Mouse (Mus musculus) layer of hippocampus, postnatal 25 days (tissue): ENCODE measurements around the gene Bhlhe40. TPM values are rescaled to one million over a fixed set of nuclear protein-coding genes. Genes with fewer than 3 reads are reported as not detected.

Experiments
- DNase-seq, 2 experiments: peaks; one replicate each; pipeline ENCODE4 v3.0.0; 2022; ENCODE audit warnings: mixed read lengths in 2 of 2, low spot score in 1 of 2; ENCODE audit errors: extremely low spot score in 1 of 2
- total RNA-seq, 2 experiments: library from RNA; stranded (reverse); gene quantifications; 2 replicates each; pipeline ENCODE4 v1.2.3; 2021

The Bhlhe40 gene
- total RNA-seq, 2 experiments from 2014 or later, result 82.5 to 98.5 TPM

GRCm38 (mm10) chr6:108686930-108687329, 26.5 kb downstream of the Bhlhe40 start:
- no peak for DNase-seq

DNA sequence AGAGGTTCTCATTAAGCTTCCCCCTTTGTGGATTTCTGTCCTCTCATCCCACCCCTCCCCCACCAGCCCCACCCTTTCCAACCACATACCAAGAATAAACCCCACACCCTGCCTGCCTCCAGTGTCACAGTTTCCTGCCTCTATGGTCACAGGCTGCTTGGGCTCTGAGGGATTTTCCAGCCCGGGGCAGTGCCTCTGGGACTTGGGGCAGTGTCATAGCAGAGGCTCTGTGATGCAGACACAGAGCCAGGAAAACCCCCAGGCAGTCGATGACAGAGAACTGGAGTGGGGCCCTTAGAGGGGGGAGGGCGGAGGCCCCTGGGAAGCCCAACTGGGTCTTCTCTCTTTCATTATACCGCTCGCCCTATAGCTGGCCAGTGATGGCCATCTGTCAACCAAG, 27.9 kb downstream of the Bhlhe40 start:
- DNase-seq, result no peak

DNA sequence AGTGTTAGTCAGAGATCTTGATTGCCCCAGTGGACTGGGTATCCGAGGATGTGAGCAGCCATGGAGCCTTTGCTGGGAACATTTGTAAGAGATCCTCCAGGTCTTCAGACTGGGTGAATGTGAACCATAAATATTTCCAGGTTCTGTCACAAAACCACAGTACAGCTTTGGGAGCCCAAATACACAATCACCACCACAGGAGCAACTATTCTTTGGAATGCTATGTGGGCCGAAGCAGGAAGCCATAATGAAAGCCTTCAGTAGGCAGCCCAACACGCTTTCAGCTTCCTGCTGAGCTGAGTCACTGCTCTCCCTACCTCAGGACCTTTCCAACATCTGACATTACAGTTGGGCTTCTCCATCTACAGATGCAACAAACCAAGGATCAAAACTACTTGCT, 32.6 kb downstream of the Bhlhe40 start:
- DNase-seq, result no peak

DNA sequence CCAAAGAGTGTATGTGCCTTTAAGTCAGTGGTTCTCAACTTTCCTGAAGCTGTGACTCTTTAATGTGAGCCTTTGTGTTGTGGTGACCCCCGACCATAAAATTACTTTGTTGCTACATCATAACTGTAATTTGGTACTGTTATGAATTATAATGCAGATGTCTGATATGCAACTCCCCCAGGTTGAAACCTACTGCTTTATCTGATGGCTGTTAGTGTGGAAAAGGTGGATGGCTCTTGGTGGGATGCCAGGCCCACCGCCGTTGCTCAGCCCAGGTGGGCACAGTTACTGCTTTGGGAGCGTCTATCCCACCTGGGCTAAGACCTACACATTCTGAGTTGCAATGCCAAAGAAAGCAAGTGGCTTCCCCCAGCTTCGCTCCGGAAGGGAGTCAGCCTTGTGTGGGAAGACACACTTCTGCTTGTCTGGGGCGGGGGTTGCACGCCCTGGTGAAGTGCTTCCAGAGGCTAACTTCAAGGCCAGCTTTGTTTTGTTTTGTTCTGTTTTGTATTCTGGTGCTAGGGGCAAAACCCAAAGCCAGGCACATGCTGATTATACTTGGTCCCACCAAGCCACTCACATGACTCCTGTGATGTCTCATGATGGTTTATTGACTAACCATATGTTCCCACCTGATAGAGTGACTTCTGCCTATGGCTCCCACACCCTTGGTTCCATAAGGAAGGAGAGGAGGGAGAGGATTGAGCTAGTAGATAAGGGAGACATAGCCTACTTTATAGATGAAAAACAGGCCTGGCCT, 34.7 kb downstream of the Bhlhe40 start:
- no peak for DNase-seq

GRCm38 (mm10) chr6:108695844-108696821, 35.7 kb downstream of the Bhlhe40 start:
- DNase-seq, result no peak

DNA sequence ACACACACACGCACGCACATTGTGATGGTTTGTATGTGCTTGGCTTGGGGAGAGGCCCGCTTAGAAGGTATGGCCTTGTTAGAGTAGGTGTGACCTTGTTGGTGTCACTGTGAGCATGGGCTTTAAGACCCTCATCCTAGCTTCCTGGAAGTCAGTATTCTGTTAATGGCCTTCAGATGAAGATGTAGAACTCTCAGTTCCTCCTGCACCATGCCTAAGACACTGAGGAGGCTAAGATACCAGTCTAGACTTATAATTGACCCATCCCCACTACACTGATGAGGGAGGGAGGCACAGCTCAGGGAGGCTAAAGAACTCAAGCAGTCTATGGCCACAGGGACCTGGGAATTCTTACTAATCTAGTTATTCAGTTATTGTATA, 36.4 kb downstream of the Bhlhe40 start:
- no peak for DNase-seq

GRCm38 (mm10) chr6:108697345-108697744, 36.9 kb downstream of the Bhlhe40 start:
- no peak for DNase-seq

- no peak for DNase-seq
Measured at GRCm38 (mm10) chr6:108698343-108698870, 38.0 kb downstream of the Bhlhe40 start.

DNA sequence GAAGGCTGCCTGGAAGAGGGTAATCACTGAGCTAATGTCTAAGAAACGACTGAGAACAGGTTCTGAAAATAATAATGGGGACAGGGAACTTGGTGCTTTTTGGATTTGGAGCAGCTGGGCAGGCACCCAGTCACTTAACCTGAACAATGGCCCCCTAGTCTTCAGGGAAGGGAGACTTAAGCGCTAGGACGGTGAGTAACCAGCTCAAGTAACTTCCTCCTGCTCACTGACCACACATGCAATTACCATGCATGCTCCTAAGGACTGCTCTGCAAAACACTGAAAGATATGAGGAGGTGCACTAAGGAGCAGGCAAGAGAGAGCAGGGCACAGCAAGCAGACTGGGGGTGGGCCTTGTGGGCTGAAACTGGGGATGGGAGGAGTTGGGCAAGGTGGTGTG, 39.2 kb downstream of the Bhlhe40 start:
- DNase-seq, result no peak

GRCm38 (mm10) chr6:108700638-108701343, 40.4 kb downstream of the Bhlhe40 start:
- peak; percentile 12 to 21 for DNase-seq

GRCm38 (mm10) chr6:108702648-108703047, 42.2 kb downstream of the Bhlhe40 start:
- DNase-seq, result no peak

GRCm38 (mm10) chr6:108703085-108703484, 42.7 kb downstream of the Bhlhe40 start:
- no peak for DNase-seq

DNA sequence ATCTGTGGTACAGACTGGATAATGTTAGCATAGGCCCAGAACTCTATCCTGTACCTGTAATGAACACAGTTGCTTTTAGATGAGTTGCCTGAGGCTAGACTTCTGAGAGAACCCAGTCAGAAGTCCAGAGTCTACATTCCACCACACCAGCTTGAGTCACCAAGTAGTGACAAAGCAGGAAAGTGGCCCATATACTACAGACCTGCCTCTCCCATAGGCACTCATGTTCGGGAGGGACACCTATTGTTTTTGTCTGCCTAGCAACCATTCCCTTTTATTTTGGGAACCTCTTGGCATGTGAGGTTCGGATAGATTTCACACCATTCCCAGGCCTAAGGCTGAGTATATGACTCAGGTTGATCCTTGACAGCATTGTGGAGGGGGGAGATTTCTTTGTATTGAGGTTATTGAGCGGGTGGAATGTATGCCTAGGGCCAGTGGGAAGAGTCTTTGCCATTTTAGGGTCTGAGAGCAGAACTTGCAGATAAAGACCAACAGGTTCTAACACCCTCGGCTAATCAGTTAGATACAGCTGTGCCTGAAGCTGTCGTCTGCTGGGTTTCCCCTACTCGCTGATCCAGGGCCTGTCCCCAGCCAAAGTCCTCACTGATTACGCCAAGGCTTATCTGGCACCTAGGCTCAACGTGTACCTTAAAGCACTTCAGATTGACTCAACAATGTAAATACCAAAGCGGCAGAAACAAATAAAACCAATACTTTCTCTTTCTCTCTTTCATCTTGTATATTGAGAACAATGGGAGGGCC, 44.1 kb downstream of the Bhlhe40 start:
- no peak for DNase-seq

DNA sequence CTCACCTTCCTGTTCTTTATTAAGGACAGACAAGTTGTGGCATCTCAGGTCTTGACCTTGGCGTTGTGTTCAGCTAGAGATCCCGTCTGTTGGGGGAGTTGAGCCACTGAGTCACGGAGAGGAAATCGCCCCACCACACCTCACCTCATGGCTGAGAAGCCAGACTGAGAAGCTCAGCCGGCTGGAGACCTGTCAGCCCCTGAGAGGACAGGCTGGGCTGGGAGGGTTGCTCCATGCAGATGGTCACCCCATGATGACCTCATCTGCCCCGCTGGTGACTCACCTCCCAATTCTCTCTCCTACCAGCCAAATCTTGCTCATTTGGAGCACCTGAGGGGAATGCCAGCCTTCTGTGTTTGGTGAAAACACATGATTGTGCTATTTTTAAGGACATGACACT, 45.5 kb downstream of the Bhlhe40 start:
- DNase-seq, result no peak

DNA sequence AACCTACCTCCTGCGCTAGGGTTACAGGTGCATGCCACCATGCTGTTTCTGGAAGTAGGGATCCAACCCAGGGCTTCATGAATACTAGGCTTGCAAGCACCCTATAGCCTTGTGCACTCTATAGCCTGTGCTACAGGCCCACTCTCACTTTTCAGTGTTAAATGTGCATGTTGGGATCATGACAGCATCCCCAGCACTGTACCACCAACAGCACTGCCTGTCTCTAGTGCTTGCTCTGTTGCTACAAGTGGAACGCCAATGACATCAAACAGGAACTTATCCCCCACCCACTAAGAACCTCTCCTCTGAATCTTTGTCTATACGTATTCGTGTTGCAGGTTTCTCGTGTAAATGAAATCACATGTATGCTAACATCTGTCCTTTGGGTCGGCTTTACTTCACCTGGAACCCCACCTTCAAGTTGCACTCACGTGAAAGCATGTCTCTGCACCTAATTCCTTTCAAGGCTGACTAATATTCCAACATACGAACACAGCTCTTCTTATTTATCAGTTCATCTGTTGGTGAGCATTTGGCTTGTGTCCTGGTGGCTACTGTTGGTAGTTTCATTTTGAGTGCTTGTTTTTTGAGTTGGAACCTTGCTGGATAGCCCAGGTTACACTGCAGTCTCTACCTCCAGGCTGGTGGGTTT, 46.7 kb downstream of the Bhlhe40 start:
- DNase-seq, result no peak

DNA sequence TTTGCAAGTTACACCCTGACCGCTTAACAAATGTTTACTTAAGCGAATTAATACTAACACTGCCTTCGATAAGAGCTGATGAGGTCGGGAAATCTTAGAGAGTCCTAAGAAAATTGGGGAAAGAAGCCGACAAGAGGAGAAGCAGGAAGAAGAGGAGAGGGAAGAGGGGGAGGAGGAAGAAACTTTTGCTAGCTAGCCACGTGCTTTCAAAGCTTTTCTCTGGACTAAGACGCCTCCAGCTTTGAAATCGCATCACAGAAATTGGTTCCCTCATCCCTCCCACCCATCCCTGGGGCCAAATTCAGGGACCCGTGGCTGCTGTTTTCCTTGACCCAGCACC, 48.7 kb downstream of the Bhlhe40 start:
- DNase-seq, result no peak

- peak; percentile 54 to 55 for DNase-seq
Measured at GRCm38 (mm10) chr6:108709471-108710231, 49.2 kb downstream of the Bhlhe40 start.

DNA sequence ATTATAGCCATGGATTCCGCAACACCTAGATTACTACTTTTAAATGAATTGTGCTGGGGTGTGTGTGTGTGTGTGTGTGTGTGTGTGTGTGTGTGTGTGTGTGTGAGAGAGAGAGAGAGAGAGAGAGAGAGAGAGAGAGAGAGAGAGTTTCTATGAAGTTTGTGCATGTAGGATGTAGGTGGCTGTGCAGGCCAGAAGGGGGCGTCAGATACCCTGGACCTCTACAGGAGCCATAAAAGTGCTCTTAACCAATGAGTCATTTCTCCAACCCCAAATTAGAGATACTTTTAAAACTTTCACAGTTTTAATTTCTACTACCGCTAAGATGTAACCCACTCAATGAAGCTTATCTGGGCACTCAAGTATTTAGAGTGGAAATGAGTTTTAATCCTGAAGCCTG, 50.2 kb downstream of the Bhlhe40 start:
- DNase-seq, result no peak
